Mouse (Mus musculus): ENCODE measurements around the gene Ubr4. TPM values are rescaled to one million over a fixed set of nuclear protein-coding genes. Genes with fewer than 3 reads are reported as not detected.
"Not testable (repeated sequence)": the region's sequence is repeated elsewhere in the genome, so short reads cannot be mapped to it uniquely, and the experiment has no call there.

The Ubr4 gene
- total RNA-seq, 2 experiments from 2014 or later, result 162 to 164 TPM

GRCm38 (mm10) chr4:139352832-139353231, 423 bp downstream of the Ubr4 start:
- DNase-seq (ENCODE audit: low spot score in 2 of 2), result no peak

- DNase-seq (ENCODE audit: low spot score in 2 of 2), result no peak
These were observed 4.8 kb downstream of the Ubr4 start for GRCm38 (mm10) chr4:139357211-139357610.

- no peak for DNase-seq (ENCODE audit: low spot score in 2 of 2)
These were observed 8.5 kb downstream of the Ubr4 start for GRCm38 (mm10) chr4:139360761-139361548.

- DNase-seq (ENCODE audit: low spot score in 2 of 2), result no peak
These were observed 14.9 kb downstream of the Ubr4 start for GRCm38 (mm10) chr4:139367336-139367735.

- DNase-seq (ENCODE audit: low spot score in 2 of 2), result peak in 1 of 2 experiments; percentile 24
These were observed 15.6 kb downstream of the Ubr4 start for GRCm38 (mm10) chr4:139368038-139368437.

- DNase-seq (ENCODE audit: low spot score in 2 of 2), result no peak
These were observed 20.7 kb downstream of the Ubr4 start for GRCm38 (mm10) chr4:139373130-139373529.

GRCm38 (mm10) chr4:139373531-139373930, 21.1 kb downstream of the Ubr4 start:
- DNase-seq (ENCODE audit: low spot score in 2 of 2), result no peak

GRCm38 (mm10) chr4:139379719-139380118, 27.3 kb downstream of the Ubr4 start:
- no peak for DNase-seq (ENCODE audit: low spot score in 2 of 2)

GRCm38 (mm10) chr4:139380207-139380748, 27.9 kb downstream of the Ubr4 start:
- peak; percentile 100 for DNase-seq (ENCODE audit: low spot score in 2 of 2)

GRCm38 (mm10) chr4:139380775-139381451, 28.5 kb downstream of the Ubr4 start:
- no peak for DNase-seq (ENCODE audit: low spot score in 2 of 2)

GRCm38 (mm10) chr4:139381452-139381845, 29.0 kb downstream of the Ubr4 start:
- no peak for DNase-seq (ENCODE audit: low spot score in 2 of 2)

GRCm38 (mm10) chr4:139382231-139382630, 29.8 kb downstream of the Ubr4 start:
- DNase-seq (ENCODE audit: low spot score in 2 of 2), result no peak

GRCm38 (mm10) chr4:139385841-139386240, 33.4 kb downstream of the Ubr4 start:
- DNase-seq (ENCODE audit: low spot score in 2 of 2), result not testable (repeated sequence)

- peak in 1 of 2 experiments; percentile 20 for DNase-seq (ENCODE audit: low spot score in 2 of 2)
These were observed 34.5 kb downstream of the Ubr4 start for GRCm38 (mm10) chr4:139386869-139387319.

- DNase-seq (ENCODE audit: low spot score in 2 of 2), result no peak
These were observed 37.1 kb downstream of the Ubr4 start for GRCm38 (mm10) chr4:139389557-139389956.

- no peak for DNase-seq (ENCODE audit: low spot score in 2 of 2)
These were observed 43.0 kb downstream of the Ubr4 start for GRCm38 (mm10) chr4:139395431-139395830.

GRCm38 (mm10) chr4:139400487-139400886, 48.1 kb downstream of the Ubr4 start:
- no peak for DNase-seq (ENCODE audit: low spot score in 2 of 2)

- DNase-seq (ENCODE audit: low spot score in 2 of 2), result peak; percentile 24 to 48
These were observed 50.8 kb downstream of the Ubr4 start for GRCm38 (mm10) chr4:139403214-139403613.

- DNase-seq (ENCODE audit: low spot score in 2 of 2), result no peak
These were observed 58.9 kb downstream of the Ubr4 start for GRCm38 (mm10) chr4:139411351-139411750.

GRCm38 (mm10) chr4:139417868-139418267, 65.5 kb downstream of the Ubr4 start:
- no peak for DNase-seq (ENCODE audit: low spot score in 2 of 2)

GRCm38 (mm10) chr4:139421621-139422020, 69.2 kb downstream of the Ubr4 start:
- DNase-seq (ENCODE audit: low spot score in 2 of 2), result no peak

- no peak for DNase-seq (ENCODE audit: low spot score in 2 of 2)
These were observed 70.0 kb downstream of the Ubr4 start for GRCm38 (mm10) chr4:139422409-139422808.

Data from layer of hippocampus, adult 18-20 months (tissue).